8 mouse cellular contexts compared by ENCODE assay signal in the genomic region with DNA sequence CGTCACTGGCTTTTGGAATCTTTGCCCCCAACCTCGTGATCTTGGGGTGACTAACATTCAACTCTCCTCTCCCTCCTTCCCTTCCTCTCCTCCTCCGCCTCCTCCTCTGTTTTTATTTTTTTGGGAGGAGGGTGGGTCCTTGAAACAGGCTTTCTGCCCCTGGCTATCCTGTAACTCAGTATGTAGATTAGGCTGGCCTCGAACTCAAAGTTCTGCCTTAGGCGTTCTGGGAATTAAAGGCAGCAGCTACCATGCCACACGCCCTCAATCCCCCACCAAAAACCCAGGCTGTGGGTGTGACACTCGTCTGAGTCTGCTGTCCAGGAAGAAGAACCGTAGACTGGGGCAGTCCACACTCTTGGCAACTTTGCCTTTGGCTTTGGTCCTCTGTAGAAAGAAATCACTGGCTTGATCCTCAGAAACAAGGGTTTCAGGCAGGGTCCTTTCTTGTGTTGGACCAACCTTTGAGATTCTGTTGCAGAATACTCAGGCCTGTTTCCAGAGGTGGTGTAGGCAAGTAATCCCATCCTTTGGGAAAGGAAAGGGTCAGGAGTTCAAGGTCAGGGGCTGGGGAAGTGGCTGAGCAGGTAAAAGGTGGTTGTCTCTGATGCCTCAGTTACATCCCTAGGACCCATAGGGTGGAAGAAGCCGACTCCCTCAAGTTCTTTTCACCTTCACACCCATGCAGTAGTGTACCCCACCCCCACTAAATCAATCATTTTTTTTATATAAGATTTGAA. TPM values are rescaled to one million over a fixed set of nuclear protein-coding genes. Genes with fewer than 3 reads are reported as not detected.
DNase-seq lines count a peak whose midpoint lies in the region; ATAC-seq and TF ChIP-seq lines count a peak whose summit lies in the region.

No protein-coding gene starts in this region.

- no peaks in the 10 kb centered on the region for H3K36me3 ChIP-seq in lung, postnatal 0 days (ENCODE audit: insufficient read depth, low read length)
- peaks cover 35% of the 10 kb centered on the region for H3K36me3 ChIP-seq in erythroblast, embryonic 14.5 days (ENCODE audit: control insufficient read depth)
- H3K36me3 ChIP-seq in limb, embryonic 14.5 days (ENCODE audit: control insufficient read depth, insufficient read depth, low read length) = peaks cover 10% of the 10 kb centered on the region; the same call in 1 of the 2 replicates
- H3K36me3 ChIP-seq in stomach, embryonic 15.5 days = no peaks in the 10 kb centered on the region
- H3K36me3 ChIP-seq in kidney, adult 2 months (ENCODE audit: control insufficient read depth, insufficient read depth, low read length) = no peaks in the 10 kb centered on the region

- H3K27me3 ChIP-seq in lung, postnatal 0 days (replicated peaks; ENCODE audit: insufficient read depth, low read length) = no peaks in the 10 kb centered on the region
- peaks cover 20% of the 10 kb centered on the region for H3K27me3 ChIP-seq in erythroblast, embryonic 14.5 days (ENCODE audit: control insufficient read depth)
- H3K27me3 ChIP-seq in limb, embryonic 14.5 days (ENCODE audit: control insufficient read depth, insufficient read depth, low read length) = no peaks in the 10 kb centered on the region
- H3K27me3 ChIP-seq in stomach, embryonic 15.5 days (replicated peaks) = no peaks in the 10 kb centered on the region
- H3K27me3 ChIP-seq in kidney, adult 2 months (replicated peaks; ENCODE audit: control insufficient read depth, insufficient read depth, low read length) = no peaks in the 10 kb centered on the region

- 8% methylated on average over 9 of the region's 9 CpGs for WGBS in lung, postnatal 0 days
- WGBS in lung, adult 2 months = 14% methylated on average over 9 of the region's 9 CpGs
- 14% methylated on average over 9 of the region's 9 CpGs for WGBS in limb, embryonic 14.5 days
- WGBS in stomach, embryonic 15.5 days = 14% methylated on average over 9 of the region's 9 CpGs
- WGBS in kidney, adult 2 months = 19% methylated on average over 9 of the region's 9 CpGs

- no peak for TF ChIP-seq CTCF in lung, postnatal 0 days (IDR thresholded peaks at IDR 0.05)
- no peak for TF ChIP-seq CTCF in lung, adult 2 months (IDR thresholded peaks at IDR 0.05; ENCODE audit: insufficient read depth, low read length)
- TF ChIP-seq CTCF in kidney, adult 2 months (conservative IDR thresholded peaks at IDR 0.05; ENCODE audit: insufficient read depth, insufficient read length, low read depth, low read length) = no peak

- peaks cover 8% of the 10 kb centered on the region for H3K4me1 ChIP-seq in lung, postnatal 0 days (ENCODE audit: insufficient read depth, low read depth, low read length)
- H3K4me1 ChIP-seq in lung, adult 2 months (ENCODE audit: control insufficient read depth, insufficient read depth, low read length) = peaks cover 2% of the 10 kb centered on the region; the same call in 1 of the 2 replicates
- peaks cover 19% of the 10 kb centered on the region for H3K4me1 ChIP-seq in erythroblast, embryonic 14.5 days (ENCODE audit: control insufficient read depth)
- peaks cover 18% of the 10 kb centered on the region; the same call in 1 of the 2 replicates for H3K4me1 ChIP-seq in limb, embryonic 14.5 days (ENCODE audit: control insufficient read depth, insufficient read depth, low read length)
- H3K4me1 ChIP-seq in stomach, embryonic 15.5 days = peaks cover 28% of the 10 kb centered on the region
- no peaks in the 10 kb centered on the region for H3K4me1 ChIP-seq in kidney, adult 2 months (ENCODE audit: control insufficient read depth, insufficient read depth, low read length)

- peak overlapping the region; percentile 93 for H3K4me2 ChIP-seq in lung, postnatal 0 days (replicated peaks; ENCODE audit: low read depth, low read length)
- peak overlapping the region; percentile 96 for H3K4me2 ChIP-seq in limb, embryonic 14.5 days (replicated peaks; ENCODE audit: low read depth, low read length, severe bottlenecking)
- H3K4me2 ChIP-seq in stomach, embryonic 15.5 days = peak overlapping the region; percentile 95

- H3K27ac ChIP-seq in lung, postnatal 0 days (ENCODE audit: low read length) = no peak overlapping the region
- no peak overlapping the region for H3K27ac ChIP-seq in limb, embryonic 14.5 days (replicated peaks; ENCODE audit: low read depth, low read length)
- no peak overlapping the region; the same call in 1 of the 2 replicates for H3K27ac ChIP-seq in stomach, embryonic 15.5 days
- H3K27ac ChIP-seq in kidney, adult 2 months (ENCODE audit: insufficient read depth, low read depth, low read length) = no peak overlapping the region

- DNase-seq in lung, postnatal 0 days (ENCODE audit: low spot score) = no peak
- no peak for DNase-seq in lung, adult 2 months
- DNase-seq in limb, embryonic 14.5 days (ENCODE audit: low spot score) = no peak
- no peak for DNase-seq in yolk sac, embryonic 10.5 days (ENCODE audit: low spot score)
- DNase-seq in urinary bladder, postnatal 36 days (ENCODE audit: low spot score in 2 of 2) = no peak
- DNase-seq in kidney, adult 2 months = no peak

- peak overlapping the region; percentile 49; the same call in 1 of the 2 replicates for H3K4me3 ChIP-seq in lung, postnatal 0 days (ENCODE audit: low read depth, low read length)
- no peak overlapping the region for H3K4me3 ChIP-seq in lung, adult 2 months (replicated peaks; ENCODE audit: extremely low read depth, low read depth, low read length)
- H3K4me3 ChIP-seq in erythroblast, embryonic 14.5 days (replicated peaks) = peak overlapping the region; percentile 78
- H3K4me3 ChIP-seq in limb, embryonic 14.5 days (replicated peaks; ENCODE audit: low read length) = peak overlapping the region; percentile 70
- peak overlapping the region; percentile 77 for H3K4me3 ChIP-seq in stomach, embryonic 15.5 days (replicated peaks)
- H3K4me3 ChIP-seq in kidney, adult 2 months (ENCODE audit: insufficient read depth, low read depth, low read length) = no peak overlapping the region

- no peak for ATAC-seq in lung, postnatal 0 days
- no peak for ATAC-seq in limb, embryonic 14.5 days (ENCODE audit: low FRiP score, low read depth)
- no peak for ATAC-seq in stomach, embryonic 15.5 days (ENCODE audit: insufficient read depth, low FRiP score, low read depth)

- TF ChIP-seq EP300 in lung, postnatal 0 days (IDR thresholded peaks at IDR 0.05) = no peak

- no peak for TF ChIP-seq POLR2A in lung, adult 2 months (IDR thresholded peaks at IDR 0.05; ENCODE audit: borderline replicate concordance, extremely low read depth, low read depth, low read length)
- no peak for TF ChIP-seq POLR2A in limb, embryonic 14.5 days (IDR thresholded peaks at IDR 0.05; ENCODE audit: borderline replicate concordance, extremely low read depth, insufficient read depth, insufficient read length)
- TF ChIP-seq POLR2A in kidney, adult 2 months (IDR thresholded peaks at IDR 0.05; ENCODE audit: low read depth, low read length) = no peak

- no peak overlapping the region for H3K9ac ChIP-seq in lung, postnatal 0 days (replicated peaks; ENCODE audit: low read depth)
- H3K9ac ChIP-seq in limb, embryonic 14.5 days (ENCODE audit: low read depth, low read length, severe bottlenecking) = peak overlapping the region; percentile 64
- H3K9ac ChIP-seq in stomach, embryonic 15.5 days = peak overlapping the region; percentile 44

- H3K9me3 ChIP-seq in lung, postnatal 0 days (ENCODE audit: low read length) = no peaks in the 10 kb centered on the region
- no peaks in the 10 kb centered on the region for H3K9me3 ChIP-seq in erythroblast, embryonic 14.5 days (ENCODE audit: control insufficient read depth, low read length)
- H3K9me3 ChIP-seq in limb, embryonic 14.5 days (ENCODE audit: control insufficient read depth, low read length) = no peaks in the 10 kb centered on the region
- no peaks in the 10 kb centered on the region for H3K9me3 ChIP-seq in stomach, embryonic 15.5 days

RNA-seq across cellular contexts. Expression of a gene that starts 0.8 kb away (rescaled TPM):
- 0.88 and 1.3 TPM in 2 replicates for polyA plus RNA-seq in lung, postnatal 0 days (2015; fragmentation: Nextera tagmentation; extraction: Ambion mirVana)
- polyA plus RNA-seq in lung, adult 2 months (2012; rRNA removed) = 0.65 and 0.68 TPM in 2 replicates
- 0.50 and 1.6 TPM in 2 replicates for polyA plus RNA-seq in erythroblast, embryonic 14.5 days (2012)
- polyA plus RNA-seq in limb, embryonic 14.5 days (2012; rRNA removed) = 14.2 and 15.4 TPM in 2 replicates
- 11.8 and 11.9 TPM in 2 replicates for polyA plus RNA-seq in limb, embryonic 14.5 days (2014; fragmentation: Nextera tagmentation; extraction: Ambion mirVana)
- polyA plus RNA-seq in stomach, embryonic 15.5 days (2015; fragmentation: Nextera tagmentation; extraction: Ambion mirVana) = 11.4 and 11.7 TPM in 2 replicates
- 0.41 and 0.81 TPM in 2 replicates for polyA plus RNA-seq in kidney, adult 2 months (2012; rRNA removed)

RNA-seq across cellular contexts. Expression of a gene that starts 19.0 kb away (rescaled TPM):
- not detected in 2 replicates for polyA plus RNA-seq in lung, postnatal 0 days (2015; fragmentation: Nextera tagmentation; extraction: Ambion mirVana)
- 0.15 and 1.8 TPM in 2 replicates for polyA plus RNA-seq in lung, adult 2 months (2012; rRNA removed)
- polyA plus RNA-seq in erythroblast, embryonic 14.5 days (2012) = 0.01 and 0.02 TPM in 2 replicates
- polyA plus RNA-seq in limb, embryonic 14.5 days (2012; rRNA removed) = 2.2 and 2.8 TPM in 2 replicates
- polyA plus RNA-seq in limb, embryonic 14.5 days (2014; fragmentation: Nextera tagmentation; extraction: Ambion mirVana) = 0.25 and 0.48 TPM in 2 replicates
- 0.09 TPM in 1 of 2 replicates, not detected in the other for polyA plus RNA-seq in stomach, embryonic 15.5 days (2015; fragmentation: Nextera tagmentation; extraction: Ambion mirVana)
- polyA plus RNA-seq in kidney, adult 2 months (2012; rRNA removed) = 0.10 and 0.70 TPM in 2 replicates

RNA-seq across cellular contexts. Expression of a gene that starts 19.6 kb away (rescaled TPM):
- polyA plus RNA-seq in lung, postnatal 0 days (2015; fragmentation: Nextera tagmentation; extraction: Ambion mirVana) = 65.6 and 79.0 TPM in 2 replicates
- polyA plus RNA-seq in lung, adult 2 months (2012; rRNA removed) = 140 and 160 TPM in 2 replicates
- 4.3 and 6.3 TPM in 2 replicates for polyA plus RNA-seq in erythroblast, embryonic 14.5 days (2012)
- polyA plus RNA-seq in limb, embryonic 14.5 days (2012; rRNA removed) = 86.2 and 149 TPM in 2 replicates
- polyA plus RNA-seq in limb, embryonic 14.5 days (2014; fragmentation: Nextera tagmentation; extraction: Ambion mirVana) = 46.7 and 57.4 TPM in 2 replicates
- polyA plus RNA-seq in stomach, embryonic 15.5 days (2015; fragmentation: Nextera tagmentation; extraction: Ambion mirVana) = 68.7 and 71.3 TPM in 2 replicates
- 69.2 TPM in 2 replicates for polyA plus RNA-seq in kidney, adult 2 months (2012; rRNA removed)

RNA-seq across cellular contexts. Expression of a gene that starts 35.2 kb away (rescaled TPM):
- 46.1 and 47.4 TPM in 2 replicates for polyA plus RNA-seq in lung, postnatal 0 days (2015; fragmentation: Nextera tagmentation; extraction: Ambion mirVana)
- 46.3 and 53.4 TPM in 2 replicates for polyA plus RNA-seq in lung, adult 2 months (2012; rRNA removed)
- polyA plus RNA-seq in erythroblast, embryonic 14.5 days (2012) = 8.1 and 8.9 TPM in 2 replicates
- polyA plus RNA-seq in limb, embryonic 14.5 days (2012; rRNA removed) = 59.9 and 68.6 TPM in 2 replicates
- polyA plus RNA-seq in limb, embryonic 14.5 days (2014; fragmentation: Nextera tagmentation; extraction: Ambion mirVana) = 52.6 and 53.5 TPM in 2 replicates
- 47.8 and 51.9 TPM in 2 replicates for polyA plus RNA-seq in stomach, embryonic 15.5 days (2015; fragmentation: Nextera tagmentation; extraction: Ambion mirVana)
- polyA plus RNA-seq in kidney, adult 2 months (2012; rRNA removed) = 59.7 and 66.9 TPM in 2 replicates

RNA-seq across cellular contexts. Expression of a gene that starts 46.9 kb away (rescaled TPM):
- 9.6 and 10.2 TPM in 2 replicates for polyA plus RNA-seq in lung, postnatal 0 days (2015; fragmentation: Nextera tagmentation; extraction: Ambion mirVana)
- polyA plus RNA-seq in lung, adult 2 months (2012; rRNA removed) = 33.1 and 38.8 TPM in 2 replicates
- 4.5 and 6.0 TPM in 2 replicates for polyA plus RNA-seq in erythroblast, embryonic 14.5 days (2012)
- polyA plus RNA-seq in limb, embryonic 14.5 days (2012; rRNA removed) = 72.1 and 84.0 TPM in 2 replicates
- polyA plus RNA-seq in limb, embryonic 14.5 days (2014; fragmentation: Nextera tagmentation; extraction: Ambion mirVana) = 21.0 and 23.1 TPM in 2 replicates
- polyA plus RNA-seq in stomach, embryonic 15.5 days (2015; fragmentation: Nextera tagmentation; extraction: Ambion mirVana) = 14.5 and 14.8 TPM in 2 replicates
- polyA plus RNA-seq in kidney, adult 2 months (2012; rRNA removed) = 28.0 TPM in 2 replicates

Comparison
In these comparisons a context has a peak if more than half of its experiments do, and no peak if none do; other contexts are left out.
1. H3K4me3 ChIP-seq: peak in lung, postnatal 0 days (single experiment), erythroblast, embryonic 14.5 days (single experiment), limb, embryonic 14.5 days (single experiment) and stomach, embryonic 15.5 days (single experiment); none in lung, adult 2 months (single experiment) and kidney, adult 2 months (single experiment).
2. Peak in every context shown above with its lines, with median percentiles within 50 percentile points of each other: H3K4me2 ChIP-seq.